In genomic region chr17:84747212-84747611, GRCm38 (mm10) we compare ENCODE assay signal across 11 mouse cellular contexts. TPM values are rescaled to one million over a fixed set of nuclear protein-coding genes. Genes with fewer than 3 reads are reported as not detected.
DNase-seq lines count a peak whose midpoint lies in the region; ATAC-seq and TF ChIP-seq lines count a peak whose summit lies in the region.
"Had no signal": no experiment of that assay in that cellular context is flagged by ENCODE, and none has a peak within 500 bp of the region (broad histone marks: within the 10 kb centered on the region; RNA-seq: fewer than 3 reads in every experiment).

No protein-coding gene starts in this region.

- intact Hi-C loops in left cerebral cortex, adult 2 months (cut with DNase I): loop anchor here (5.0 kb wide), 1 partner anchor 35 kb away; no protein-coding TSS in a partner anchor

- no peak for TF ChIP-seq CTCF in left cerebral cortex, adult 2 months (IDR thresholded peaks at IDR 0.05)

- no peak overlapping the region for H3K4me3 ChIP-seq in left cerebral cortex, adult 2 months

- no peak for ATAC-seq in megakaryocyte progenitor cell, adult 5-6 weeks (replicated peaks; ENCODE audit: poor library complexity)

- no peak overlapping the region for H3K27ac ChIP-seq in left cerebral cortex, adult 2 months
- H3K27ac ChIP-seq: kidney, postnatal 0 days had no signal

- peak; percentile 17 for DNase-seq in layer of hippocampus, adult 11-12 months (ENCODE audit: low spot score)
- no peak for DNase-seq in layer of hippocampus, adult 18-20 months (ENCODE audit: low spot score in 2 of 2)
- peak; percentile 26 to 50 for DNase-seq in right cerebral cortex, adult 2 months (ENCODE audit: low spot score in 2 of 2)
- DNase-seq in right cerebral cortex, postnatal 4 days: no peak
- DNase-seq in left cerebral cortex, adult 2 months (ENCODE audit: extremely low spot score in 1 of 2, low spot score in 2 of 2): peak; percentile 20 to 28
- DNase-seq in spleen, postnatal 36 days (ENCODE audit: low spot score in 2 of 2): no peak
- DNase-seq: cerebellum, adult 9-10 months; gastrocnemius, postnatal 25 days; thymus, postnatal 4 days had no signal

RNA-seq across cellular contexts. Expression of gene Lrpprc, which starts 43.4 kb away (rescaled TPM):
- 10 to 100 TPM; 55.6 to 58.0 TPM for total RNA-seq in layer of hippocampus, adult 18-20 months (2021)
- 10 to 100 TPM; 59.0 to 63.0 TPM for total RNA-seq in left cerebral cortex, adult 2 months (2021)
- total RNA-seq in megakaryocyte progenitor cell, adult 5-6 weeks (2015): 42.0 and 53.0 TPM in 2 replicates
- 76.3 and 91.4 TPM in 2 replicates for total RNA-seq in megakaryocyte progenitor cell, adult 5-6 weeks (2017)

Comparison
In these comparisons a context has a peak if more than half of its experiments do, and no peak if none do; other contexts are left out.
1. DNase-seq: peak in layer of hippocampus, adult 11-12 months (single experiment), right cerebral cortex, adult 2 months (2 of 2) and left cerebral cortex, adult 2 months (2 of 2); none in layer of hippocampus, adult 18-20 months (0 of 2), right cerebral cortex, postnatal 4 days (single experiment) and spleen, postnatal 36 days (0 of 2).